Mouse (Mus musculus): ENCODE data around the gene Cox7a2.

The Cox7a2 gene

GRCm38 (mm10) chr9:79759385-79760005, at the start of gene Cox7a2:
Cox7a2 (minus strand) TSS chr9:79759878.
- DNase-seq (ENCODE audit: low spot score) = peak; percentile 84

GRCm38 (mm10) chr9:79809411-79809810, 49.7 kb upstream of the Cox7a2 start:
- no peak for DNase-seq (ENCODE audit: low spot score)

- no peak for DNase-seq (ENCODE audit: low spot score)
Observed at GRCm38 (mm10) chr9:79807178-79807577, 47.5 kb upstream of the Cox7a2 start.

GRCm38 (mm10) chr9:79806317-79807075, 46.8 kb upstream of the Cox7a2 start:
- no peak for DNase-seq (ENCODE audit: low spot score)

GRCm38 (mm10) chr9:79805426-79805825, 45.7 kb upstream of the Cox7a2 start:
- no peak for DNase-seq (ENCODE audit: low spot score)

GRCm38 (mm10) chr9:79796461-79797135, 36.9 kb upstream of the Cox7a2 start:
- DNase-seq (ENCODE audit: low spot score) = no peak

GRCm38 (mm10) chr9:79795076-79795475, 35.4 kb upstream of the Cox7a2 start:
- DNase-seq (ENCODE audit: low spot score) = no peak

GRCm38 (mm10) chr9:79792841-79793835, 33.5 kb upstream of the Cox7a2 start, which contains the start of gene Tmem30a:
Tmem30a (minus strand) TSS chr9:79793507.
- peak; percentile 80 for DNase-seq (ENCODE audit: low spot score)

GRCm38 (mm10) chr9:79785794-79786085, 26.1 kb upstream of the Cox7a2 start:
- DNase-seq (ENCODE audit: low spot score) = no peak

- DNase-seq (ENCODE audit: low spot score) = no peak
Observed at GRCm38 (mm10) chr9:79784934-79785793, 25.5 kb upstream of the Cox7a2 start.

GRCm38 (mm10) chr9:79784439-79784838, 24.8 kb upstream of the Cox7a2 start:
- DNase-seq (ENCODE audit: low spot score) = no peak

GRCm38 (mm10) chr9:79779354-79779753, 19.7 kb upstream of the Cox7a2 start:
- DNase-seq (ENCODE audit: low spot score) = no peak

- DNase-seq (ENCODE audit: low spot score) = no peak
Observed at GRCm38 (mm10) chr9:79766991-79767545, 7.4 kb upstream of the Cox7a2 start.

- no peak for DNase-seq (ENCODE audit: low spot score)
Observed at GRCm38 (mm10) chr9:79765329-79765728, 5.7 kb upstream of the Cox7a2 start.

GRCm38 (mm10) chr9:79762519-79762918, 2.8 kb upstream of the Cox7a2 start:
- DNase-seq (ENCODE audit: low spot score) = no peak

- DNase-seq (ENCODE audit: low spot score) = no peak
Observed at GRCm38 (mm10) chr9:79760076-79760475, 398 bp upstream of the Cox7a2 start.

- DNase-seq (ENCODE audit: low spot score) = no peak
Observed at GRCm38 (mm10) chr9:79755311-79755710, 4.4 kb downstream of the Cox7a2 start.

GRCm38 (mm10) chr9:79751846-79752245, 7.8 kb downstream of the Cox7a2 start:
- no peak for DNase-seq (ENCODE audit: low spot score)

GRCm38 (mm10) chr9:79750709-79751108, 9.0 kb downstream of the Cox7a2 start:
- DNase-seq (ENCODE audit: low spot score) = no peak

GRCm38 (mm10) chr9:79745036-79745435, 14.6 kb downstream of the Cox7a2 start:
- no peak for DNase-seq (ENCODE audit: low spot score)

GRCm38 (mm10) chr9:79735608-79736007, 24.1 kb downstream of the Cox7a2 start:
- DNase-seq (ENCODE audit: low spot score) = no peak
